Mouse (Mus musculus) liver, postnatal 0 days (tissue): ENCODE results near the gene Tcf3. TPM values are rescaled to one million over a fixed set of nuclear protein-coding genes. Genes with fewer than 3 reads are reported as not detected.

Experiments used
- ATAC-seq: fragments of 200-750 bp; cut with Nextera tagmentation; 2 replicates; pipeline ENCODE4 v1.8.0; 2017; ENCODE audit warnings: mild to moderate bottlenecking, moderate library complexity
- DNase-seq: peaks from one replicate; pipeline ENCODE4 v3.0.0-alpha.2; 2016
- H3K27ac ChIP-seq: fragments of 300-500 bp; sonication (generic); 2 replicates; pipeline ENCODE4 v1.5.1; 2014; ENCODE audit warnings: antibody characterized with exemption, moderate library complexity, mild to moderate bottlenecking, low read depth
- H3K27me3 ChIP-seq: fragments of 300-500 bp; sonication (generic); 2 replicates; pipeline ENCODE4 v1.6.1; 2014; ENCODE audit warnings: low read length, control low read depth, mixed read lengths; ENCODE audit not compliant: insufficient read depth
- H3K36me3 ChIP-seq: fragments of 300-500 bp; sonication (generic); replicated peaks from 2 replicates; pipeline ENCODE4 v1.6.1; 2014; ENCODE audit warnings: mild to moderate bottlenecking, control low read depth, low read length, moderate library complexity, mixed read lengths; ENCODE audit not compliant: insufficient read depth
- H3K4me1 ChIP-seq: fragments of 300-500 bp; sonication (generic); 2 replicates; pipeline ENCODE4 v1.6.1; 2014; ENCODE audit warnings: antibody characterized with exemption, mild to moderate bottlenecking, control low read depth; ENCODE audit not compliant: insufficient read depth
- H3K4me2 ChIP-seq: fragments of 300-500 bp; sonication (generic); 2 replicates; pipeline ENCODE4 v1.6.1; 2014; ENCODE audit warnings: low read depth, mild to moderate bottlenecking, low read length, moderate library complexity, mixed read lengths
- H3K4me3 ChIP-seq: fragments of 300-500 bp; sonication (generic); 2 replicates; pipeline ENCODE4 v1.5.1; 2014; ENCODE audit warnings: low read depth, low read length
- H3K9ac ChIP-seq: fragments of 300-500 bp; sonication (generic); replicated peaks from 2 replicates; pipeline ENCODE4 v1.6.1; 2014; ENCODE audit warnings: mild to moderate bottlenecking, moderate library complexity
- H3K9me3 ChIP-seq: fragments of 300-500 bp; sonication (generic); 2 replicates; pipeline ENCODE4 v1.6.1; 2016; ENCODE audit warnings: mild to moderate bottlenecking, control low read depth, low read length, mixed read lengths
- CTCF ChIP-seq: sonication (generic); IDR thresholded peaks from 2 replicates; pipeline ENCODE4 v1.5.1; 2016; ENCODE audit warnings: antibody characterized with exemption, low read depth
- EP300 ChIP-seq: IDR thresholded peaks from 2 replicates; pipeline ENCODE4 v1.6.1; 2016; ENCODE audit warnings: antibody characterized with exemption, low read depth, mild to moderate bottlenecking
- WGBS: fragments of 180-500 bp; shearing (Covaris S2); extraction: QIAGEN DNeasy Blood & Tissue Kit; methylation state at CpG from one replicate; pipeline ENCODE4 v1.1.7; 2014; ENCODE audit not compliant: insufficient replicate concordance; 5-methylcytosine and 5-hydroxymethylcytosine counted together
- polyA plus RNA-seq: library from polyadenylated mRNA; unstranded; fragments of >200 nt; fragmentation: Nextera tagmentation; extraction: Ambion mirVana; gene quantifications from 2 replicates; pipeline ENCODE4 v1.2.1, GENCODE M21; 2015

Gene Tcf3
- polyA plus RNA-seq, 1 experiment from 2014 or later, result 28.2 TPM

- DNase-seq (no peak), ATAC-seq (no peak)
- Histone ChIP-seq H3K27ac (no peak overlapping the region), H3K4me1 (peaks cover 10% of the 10 kb centered on the region), H3K27me3 (peaks cover 9% of the 10 kb centered on the region; the same call in 1 of the 2 replicates), H3K36me3 (no peaks in the 10 kb centered on the region), H3K9me3 (no peaks in the 10 kb centered on the region), H3K4me3 (no peak overlapping the region), H3K4me2 (no peak overlapping the region), H3K9ac (no peak overlapping the region)
- no peak for TF ChIP-seq EP300
- no peak for TF ChIP-seq CTCF
- WGBS, result 23% methylated on average over 6 of the region's 6 CpGs
Observed at GRCm38 (mm10) chr10:80450599-80450998, 17.2 kb upstream of the Tcf3 start.

- Histone ChIP-seq H3K9me3 (no peaks in the 10 kb centered on the region), H3K4me2 (no peak overlapping the region), H3K4me3 (no peak overlapping the region), H3K4me1 (peaks cover 18% of the 10 kb centered on the region), H3K36me3 (no peaks in the 10 kb centered on the region), H3K27ac (no peak overlapping the region), H3K27me3 (0 out of 2 replicates have a peak, but pooled peaks cover 2% of the 10 kb centered on the region), H3K9ac (no peak overlapping the region)
- ATAC-seq (peak; percentile 79), DNase-seq (peak; percentile 84)
- TF ChIP-seq CTCF (peak; percentile 99), EP300 (no peak)
- WGBS, result 7% methylated on average over 26 of the region's 26 CpGs
Observed at GRCm38 (mm10) chr10:80445898-80446601, 12.6 kb upstream of the Tcf3 start.

- TF ChIP-seq EP300 (no peak), CTCF (no peak)
- Histone ChIP-seq H3K27me3 (0 out of 2 replicates have a peak, but pooled peaks cover 2% of the 10 kb centered on the region), H3K4me3 (no peak overlapping the region), H3K4me2 (no peak overlapping the region), H3K4me1 (peaks cover 18% of the 10 kb centered on the region), H3K9me3 (no peaks in the 10 kb centered on the region), H3K27ac (no peak overlapping the region), H3K36me3 (no peaks in the 10 kb centered on the region), H3K9ac (no peak overlapping the region)
- no peak for ATAC-seq
- WGBS, result 53% methylated on average over 1 of the region's 1 CpGs
- DNase-seq, result no peak
Observed at GRCm38 (mm10) chr10:80445052-80445451, 11.6 kb upstream of the Tcf3 start.

DNA sequence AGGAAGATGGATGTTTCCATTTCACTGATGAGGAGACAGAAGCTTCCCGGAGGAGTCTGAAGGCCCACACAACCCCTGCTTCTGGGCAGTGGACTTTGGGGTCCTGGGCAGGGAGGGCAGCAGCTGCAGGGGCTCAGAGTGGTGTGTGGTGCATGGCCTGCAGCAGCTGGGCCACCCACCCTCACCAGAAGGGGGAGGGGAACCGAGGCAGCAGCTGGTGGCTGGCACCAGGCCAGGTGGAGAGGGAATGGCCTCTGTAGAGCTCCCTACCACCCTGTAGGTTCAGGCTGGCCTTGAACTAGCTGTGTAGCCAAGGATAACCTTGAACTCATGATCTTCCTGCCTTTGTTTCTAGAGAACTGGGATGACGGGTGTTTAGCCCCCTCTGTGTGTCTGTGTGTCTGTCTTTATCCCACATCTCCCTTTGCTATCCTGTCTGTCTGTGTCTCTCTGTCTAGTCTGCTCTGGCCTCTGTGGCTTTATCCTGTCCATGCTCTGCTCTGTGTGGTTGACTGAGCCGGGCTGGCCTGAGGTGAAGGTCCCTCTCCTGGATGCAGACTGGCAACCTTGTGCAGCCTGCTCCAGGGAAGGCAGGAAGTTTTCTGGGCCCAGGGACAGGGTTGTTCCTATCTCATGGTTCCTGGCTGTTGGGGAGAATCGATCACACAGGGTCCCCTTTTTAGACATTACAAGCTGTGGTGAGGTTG lies 11.0 kb upstream of the Tcf3 start:
- Histone ChIP-seq H3K4me3 (no peak overlapping the region), H3K9ac (no peak overlapping the region), H3K27ac (no peak overlapping the region), H3K36me3 (no peaks in the 10 kb centered on the region), H3K9me3 (no peaks in the 10 kb centered on the region), H3K27me3 (0 out of 2 replicates have a peak, but pooled peaks cover 2% of the 10 kb centered on the region), H3K4me1 (peaks cover 18% of the 10 kb centered on the region), H3K4me2 (no peak overlapping the region)
- ATAC-seq (no peak), DNase-seq (no peak)
- 46% methylated on average over 5 of the region's 5 CpGs for WGBS
- TF ChIP-seq EP300, result no peak
- TF ChIP-seq CTCF, result 0 out of 2 replicates have a peak, but pooled peaks have one; percentile 1

DNA sequence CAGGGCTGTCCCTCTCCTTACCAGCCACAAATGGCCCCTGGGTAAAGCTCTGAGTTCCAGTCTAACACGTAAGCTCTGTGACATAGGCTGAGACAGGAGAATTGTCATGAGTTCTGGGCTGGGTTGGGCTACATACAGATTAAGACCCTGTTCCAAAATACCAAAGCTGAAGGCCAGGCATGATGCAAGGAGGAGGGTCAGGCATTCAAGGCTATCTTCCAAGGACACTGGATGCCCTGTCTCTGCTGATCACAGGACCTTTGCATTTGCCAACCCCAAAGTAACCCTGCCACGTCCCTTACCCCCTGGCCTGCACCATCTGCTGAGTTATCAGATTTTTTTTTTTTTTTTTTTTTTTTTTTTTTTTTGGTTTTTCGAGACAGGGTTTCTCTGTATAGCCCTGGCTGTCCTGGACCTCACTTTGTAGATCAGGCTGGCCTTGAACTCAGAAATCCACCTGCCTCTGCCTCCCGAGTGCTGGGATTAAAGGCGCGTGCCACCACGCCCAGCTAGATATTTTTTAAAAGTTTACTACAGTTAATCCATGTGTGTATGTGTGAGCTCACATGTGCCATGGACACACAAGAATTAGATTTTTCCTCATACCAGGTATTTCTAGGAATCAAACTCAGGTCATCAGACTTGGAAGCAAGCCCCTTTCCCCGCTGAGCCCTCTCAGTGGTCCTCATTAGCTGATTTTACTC lies 10.3 kb upstream of the Tcf3 start:
- H3K36me3 ChIP-seq, result no peaks in the 10 kb centered on the region
- H3K27ac ChIP-seq, result no peak overlapping the region
- H3K9ac ChIP-seq, result no peak overlapping the region
- 0 out of 2 replicates have a peak, but pooled peaks cover 2% of the 10 kb centered on the region for H3K27me3 ChIP-seq
- DNase-seq, result no peak
- no peak overlapping the region for H3K4me2 ChIP-seq
- WGBS, result 78% methylated on average over 8 of the region's 8 CpGs
- ATAC-seq, result no peak
- H3K4me3 ChIP-seq, result no peak overlapping the region
- no peaks in the 10 kb centered on the region for H3K9me3 ChIP-seq
- TF ChIP-seq CTCF (no peak), EP300 (no peak)
- H3K4me1 ChIP-seq, result peaks cover 18% of the 10 kb centered on the region

GRCm38 (mm10) chr10:80442989-80443388 lies 9.5 kb upstream of the Tcf3 start:
- H3K4me1 ChIP-seq, result peaks cover 21% of the 10 kb centered on the region
- peak; percentile 38 for DNase-seq
- H3K9ac ChIP-seq, result no peak overlapping the region

More at GRCm38 (mm10) chr10:80442989-80443388, 9.5 kb upstream of the Tcf3 start:
- H3K9me3 ChIP-seq, result no peaks in the 10 kb centered on the region
- no peak for ATAC-seq
- 34% methylated on average over 2 of the region's 2 CpGs for WGBS
- no peaks in the 10 kb centered on the region for H3K36me3 ChIP-seq
- TF ChIP-seq CTCF, result no peak
- no peak for TF ChIP-seq EP300
- no peak overlapping the region for H3K27ac ChIP-seq
- H3K4me3 ChIP-seq, result no peak overlapping the region
- H3K27me3 ChIP-seq, result 0 out of 2 replicates have a peak, but pooled peaks cover 2% of the 10 kb centered on the region
- no peak overlapping the region for H3K4me2 ChIP-seq
